Mouse (Mus musculus): Measurements from ENCODE around the gene Nr1h2. TPM values are rescaled to one million over a fixed set of nuclear protein-coding genes. Genes with fewer than 3 reads are reported as not detected.

The Nr1h2 gene
- total RNA-seq, 2 experiments from 2014 or later, result 50.7 to 51.5 TPM

- ATAC-seq (ENCODE audit: poor library complexity, severe bottlenecking), result no peak
Observed at GRCm38 (mm10) chr7:44531207-44531606, 22.5 kb downstream of the Nr1h2 start.

- no peak for ATAC-seq (ENCODE audit: poor library complexity, severe bottlenecking)
Observed at GRCm38 (mm10) chr7:44530507-44530906, 23.2 kb downstream of the Nr1h2 start.

- ATAC-seq (ENCODE audit: poor library complexity, severe bottlenecking), result no peak
Observed at GRCm38 (mm10) chr7:44529518-44529917, 24.2 kb downstream of the Nr1h2 start.

GRCm38 (mm10) chr7:44527483-44528398, 26.0 kb downstream of the Nr1h2 start:
- ATAC-seq (ENCODE audit: poor library complexity, severe bottlenecking), result peak; percentile 93

- no peak for ATAC-seq (ENCODE audit: poor library complexity, severe bottlenecking)
Observed at GRCm38 (mm10) chr7:44526414-44527154, 27.2 kb downstream of the Nr1h2 start.

- ATAC-seq (ENCODE audit: poor library complexity, severe bottlenecking), result no peak
Observed at GRCm38 (mm10) chr7:44525126-44525832, 28.5 kb downstream of the Nr1h2 start.

GRCm38 (mm10) chr7:44524502-44524901, 29.2 kb downstream of the Nr1h2 start, which contains the start of gene Mybpc2:
Mybpc2 (minus strand) TSS chr7:44524656.
- ATAC-seq (ENCODE audit: poor library complexity, severe bottlenecking), result no peak

GRCm38 (mm10) chr7:44523056-44523455, 30.7 kb downstream of the Nr1h2 start:
- ATAC-seq (ENCODE audit: poor library complexity, severe bottlenecking), result no peak

GRCm38 (mm10) chr7:44521710-44522109, 32.0 kb downstream of the Nr1h2 start:
- ATAC-seq (ENCODE audit: poor library complexity, severe bottlenecking), result peak; percentile 59

- no peak for ATAC-seq (ENCODE audit: poor library complexity, severe bottlenecking)
Observed at GRCm38 (mm10) chr7:44520990-44521389, 32.8 kb downstream of the Nr1h2 start.

GRCm38 (mm10) chr7:44519240-44519913, 34.4 kb downstream of the Nr1h2 start:
- ATAC-seq (ENCODE audit: poor library complexity, severe bottlenecking), result no peak

- ATAC-seq (ENCODE audit: poor library complexity, severe bottlenecking), result no peak
Observed at GRCm38 (mm10) chr7:44507491-44507890, 46.3 kb downstream of the Nr1h2 start.

- peak; percentile 86 for ATAC-seq (ENCODE audit: poor library complexity, severe bottlenecking)
Observed at GRCm38 (mm10) chr7:44501563-44502115, 52.1 kb downstream of the Nr1h2 start.

- no peak for ATAC-seq (ENCODE audit: poor library complexity, severe bottlenecking)
Observed at GRCm38 (mm10) chr7:44500046-44500445, 53.7 kb downstream of the Nr1h2 start.

Other genes starting within 250 kb of the Nr1h2 start
- gene Clec11a, start 247.0 kb downstream of the Nr1h2 start, total RNA-seq (2015), result 0.80 and 1.9 TPM in 2 replicates
- gene Clec11a, start 247.0 kb downstream of the Nr1h2 start, total RNA-seq (2017), result 0.77 and 1.7 TPM in 2 replicates
- gene Shank1, start 243.7 kb downstream of the Nr1h2 start, total RNA-seq (2015), result 0.02 and 0.07 TPM in 2 replicates
- gene Shank1, start 243.7 kb downstream of the Nr1h2 start, total RNA-seq (2017), result not detected in 2 replicates
- gene Syt3, start 169.8 kb downstream of the Nr1h2 start, total RNA-seq (2015), result 0.29 TPM in 1 of 2 replicates, not detected in the other
- gene Syt3, start 169.8 kb downstream of the Nr1h2 start, total RNA-seq (2017), result 0.22 TPM in 1 of 2 replicates, not detected in the other
- 0.42 TPM in 1 of 2 replicates, not detected in the other for gene 1700008O03Rik, start 168.1 kb downstream of the Nr1h2 start, total RNA-seq (2015)
- not detected in 2 replicates for gene 1700008O03Rik, start 168.1 kb downstream of the Nr1h2 start, total RNA-seq (2017)
- gene Lrrc4b, start 124.9 kb downstream of the Nr1h2 start, total RNA-seq (2015), result not detected in 2 replicates
- gene Lrrc4b, start 124.9 kb downstream of the Nr1h2 start, total RNA-seq (2017), result not detected in 2 replicates
- not detected in 2 replicates for gene Aspdh, start 88.6 kb downstream of the Nr1h2 start, total RNA-seq (2015)
- not detected in 2 replicates for gene Aspdh, start 88.6 kb downstream of the Nr1h2 start, total RNA-seq (2017)
- 18.2 and 20.3 TPM in 2 replicates for gene Josd2, start 86.0 kb downstream of the Nr1h2 start, total RNA-seq (2015)
- 12.5 and 14.0 TPM in 2 replicates for gene Josd2, start 86.0 kb downstream of the Nr1h2 start, total RNA-seq (2017)
- gene Emc10, start 57.4 kb downstream of the Nr1h2 start, total RNA-seq (2015), result 42.4 and 47.4 TPM in 2 replicates
- gene Emc10, start 57.4 kb downstream of the Nr1h2 start, total RNA-seq (2017), result 23.1 and 27.4 TPM in 2 replicates
- 1.7 and 2.0 TPM in 2 replicates for gene Fam71e1, start 57.4 kb downstream of the Nr1h2 start, total RNA-seq (2015)
- 0.12 TPM in 1 of 2 replicates, not detected in the other for gene Fam71e1, start 57.4 kb downstream of the Nr1h2 start, total RNA-seq (2017)
- not detected in 2 replicates for gene Mybpc2, start 29.3 kb downstream of the Nr1h2 start, total RNA-seq (2015)
- gene Mybpc2, start 29.3 kb downstream of the Nr1h2 start, total RNA-seq (2017), result not detected in 2 replicates
- gene Spib, start 21.9 kb downstream of the Nr1h2 start, total RNA-seq (2015), result 3.2 and 3.8 TPM in 2 replicates
- 4.1 and 6.4 TPM in 2 replicates for gene Spib, start 21.9 kb downstream of the Nr1h2 start, total RNA-seq (2017)
- 36.1 and 44.3 TPM in 2 replicates for gene Pold1, start 5.1 kb downstream of the Nr1h2 start, total RNA-seq (2015)
- gene Pold1, start 5.1 kb downstream of the Nr1h2 start, total RNA-seq (2017), result 39.4 and 48.4 TPM in 2 replicates
- gene Napsa, start 18.4 kb upstream of the Nr1h2 start, total RNA-seq (2015), result 473 and 485 TPM in 2 replicates
- 207 and 235 TPM in 2 replicates for gene Napsa, start 18.4 kb upstream of the Nr1h2 start, total RNA-seq (2017)
- 0.41 and 0.67 TPM in 2 replicates for gene Kcnc3, start 36.7 kb upstream of the Nr1h2 start, total RNA-seq (2015)
- not detected in 2 replicates for gene Kcnc3, start 36.7 kb upstream of the Nr1h2 start, total RNA-seq (2017)
- gene Myh14, start 116.9 kb upstream of the Nr1h2 start, total RNA-seq (2015), result not detected in 2 replicates
- not detected in 2 replicates for gene Myh14, start 116.9 kb upstream of the Nr1h2 start, total RNA-seq (2017)
- not detected in 2 replicates for gene Izumo2, start 154.8 kb upstream of the Nr1h2 start, total RNA-seq (2015)
- not detected in 2 replicates for gene Izumo2, start 154.8 kb upstream of the Nr1h2 start, total RNA-seq (2017)
- 48.8 and 53.1 TPM in 2 replicates for gene Vrk3, start 194.5 kb upstream of the Nr1h2 start, total RNA-seq (2015)
- 51.5 and 52.3 TPM in 2 replicates for gene Vrk3, start 194.5 kb upstream of the Nr1h2 start, total RNA-seq (2017)
- gene Zfp473, start 197.1 kb upstream of the Nr1h2 start, total RNA-seq (2015), result 1.4 and 1.5 TPM in 2 replicates
- gene Zfp473, start 197.1 kb upstream of the Nr1h2 start, total RNA-seq (2017), result 1.8 and 2.3 TPM in 2 replicates

Measured in megakaryocyte, adult 5-6 weeks (primary cell).